Mouse (Mus musculus) MEL-GATA-1-ER (cell line): ENCODE results near the gene Trim45.

Experiments
- DNase-seq: peaks from one replicate; pipeline ENCODE4 v3.0.0-alpha.2; 2012; ENCODE audit warnings: low read depth; ENCODE audit errors: extremely low read depth

Gene Trim45

GRCm38 (mm10) chr3:100931332-100932076 is 9.5 kb downstream of the Trim45 start:
- no peak for DNase-seq

- no peak for DNase-seq
These were observed 10.3 kb downstream of the Trim45 start for GRCm38 (mm10) chr3:100932077-100932944.

GRCm38 (mm10) chr3:100935521-100935920 is 13.5 kb downstream of the Trim45 start:
- DNase-seq = no peak

GRCm38 (mm10) chr3:100936201-100936600 is 14.2 kb downstream of the Trim45 start:
- DNase-seq = no peak

GRCm38 (mm10) chr3:100938211-100938610 is 16.2 kb downstream of the Trim45 start:
- DNase-seq = no peak

GRCm38 (mm10) chr3:100940496-100941037 is 18.6 kb downstream of the Trim45 start:
- DNase-seq = no peak

- DNase-seq = no peak
These were observed 25.3 kb downstream of the Trim45 start for GRCm38 (mm10) chr3:100947286-100947685.

GRCm38 (mm10) chr3:100951531-100951930 is 29.5 kb downstream of the Trim45 start:
- no peak for DNase-seq

- DNase-seq = peak; percentile 38
These were observed 32.6 kb downstream of the Trim45 start for GRCm38 (mm10) chr3:100954616-100955015.

- peak; percentile 56 for DNase-seq
These were observed 39.0 kb downstream of the Trim45 start for GRCm38 (mm10) chr3:100961007-100961406.

GRCm38 (mm10) chr3:100961501-100961900 is 39.5 kb downstream of the Trim45 start:
- DNase-seq = no peak

GRCm38 (mm10) chr3:100963849-100964542 is 42.0 kb downstream of the Trim45 start:
- DNase-seq = peak; percentile 33

GRCm38 (mm10) chr3:100969176-100969917 is 47.3 kb downstream of the Trim45 start, which contains the start of gene Ttf2:
TSS of gene Ttf2 (minus strand) at chr3:100969663.
- peak; percentile 99 for DNase-seq

- peak; percentile 76 for DNase-seq
These were observed 51.9 kb downstream of the Trim45 start for GRCm38 (mm10) chr3:100973906-100974305.

GRCm38 (mm10) chr3:100979290-100979689 is 57.3 kb downstream of the Trim45 start:
- DNase-seq = peak; percentile 30
